Mouse (Mus musculus) megakaryocyte, adult 5-6 weeks (primary cell): Measurements from ENCODE around the gene Steap4. TPM values are rescaled to one million over a fixed set of nuclear protein-coding genes. Genes with fewer than 3 reads are reported as not detected.
"Not testable (repeated sequence)": the region's sequence is repeated elsewhere in the genome, so short reads cannot be mapped to it uniquely, and the experiment has no call there.

Source experiments
- ATAC-seq: 2 replicates; pipeline ENCODE4 v1.8.0; 2016; ENCODE audit warnings: mild to moderate bottlenecking, inconsistent platforms; ENCODE audit not compliant: poor library complexity, severe bottlenecking
- total RNA-seq, 2 experiments: library from RNA; stranded (forward) in 1 of 2; stranded (reverse) in 1 of 2; fragments of 153-499, 151-499 nt in 1 of 2; fragments of 221-1000, 200-1000 nt in 1 of 2; gene quantifications; 2 replicates each; pipeline versions ENCODE4 v1.2.3 to v1.2.4; 2015 to 2017

Steap4 gene
- total RNA-seq (2015) = 0.07 and 0.76 TPM in 2 replicates
- 0.55 and 1.1 TPM in 2 replicates for total RNA-seq (2017)

DNA sequence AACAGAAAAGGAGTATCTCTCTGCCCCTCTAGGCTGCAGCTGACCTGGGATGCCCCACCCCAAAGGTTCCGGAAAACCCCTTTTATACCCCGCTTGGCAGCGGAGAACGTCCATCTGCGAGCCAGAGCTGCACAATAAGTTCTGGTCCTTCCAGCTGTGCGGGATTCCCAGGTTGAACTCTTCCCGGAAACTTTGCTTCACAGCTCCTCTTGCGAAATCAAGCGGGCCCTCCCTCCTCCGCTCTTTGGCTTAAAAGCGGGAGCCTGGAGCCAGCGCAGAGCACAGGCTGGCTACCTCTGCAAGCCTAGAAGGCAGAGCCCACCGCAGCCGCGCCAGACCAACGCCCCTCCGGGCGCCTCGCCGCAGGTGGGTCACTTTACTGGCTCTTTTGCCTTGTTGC is at the start of gene Steap4:
Steap4 (plus strand) TSS at position 282 of the 400 bp plus-strand sequence.
- 0 out of 2 replicates have a peak, but pooled peaks have one; percentile 18 for ATAC-seq

DNA sequence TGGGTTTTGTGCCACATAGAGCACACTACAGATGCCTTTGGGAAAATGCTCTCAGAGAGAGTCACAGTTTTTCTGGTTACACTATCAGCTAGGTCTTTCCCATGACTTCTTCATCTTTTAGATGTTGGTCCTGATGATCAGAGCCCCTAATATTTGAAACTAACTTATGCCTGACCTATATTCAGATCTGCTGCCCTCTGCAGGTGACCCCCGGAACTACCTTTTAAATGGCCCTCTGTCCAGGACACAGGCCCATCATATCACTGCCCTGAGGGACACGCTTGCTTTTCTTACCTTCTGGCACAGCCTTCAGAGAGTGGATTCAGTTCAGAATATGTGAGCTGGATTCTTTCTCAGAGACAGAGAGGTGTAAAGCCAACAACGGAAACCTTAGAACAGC is 48.3 kb upstream of the Steap4 start:
- ATAC-seq = no peak

DNA sequence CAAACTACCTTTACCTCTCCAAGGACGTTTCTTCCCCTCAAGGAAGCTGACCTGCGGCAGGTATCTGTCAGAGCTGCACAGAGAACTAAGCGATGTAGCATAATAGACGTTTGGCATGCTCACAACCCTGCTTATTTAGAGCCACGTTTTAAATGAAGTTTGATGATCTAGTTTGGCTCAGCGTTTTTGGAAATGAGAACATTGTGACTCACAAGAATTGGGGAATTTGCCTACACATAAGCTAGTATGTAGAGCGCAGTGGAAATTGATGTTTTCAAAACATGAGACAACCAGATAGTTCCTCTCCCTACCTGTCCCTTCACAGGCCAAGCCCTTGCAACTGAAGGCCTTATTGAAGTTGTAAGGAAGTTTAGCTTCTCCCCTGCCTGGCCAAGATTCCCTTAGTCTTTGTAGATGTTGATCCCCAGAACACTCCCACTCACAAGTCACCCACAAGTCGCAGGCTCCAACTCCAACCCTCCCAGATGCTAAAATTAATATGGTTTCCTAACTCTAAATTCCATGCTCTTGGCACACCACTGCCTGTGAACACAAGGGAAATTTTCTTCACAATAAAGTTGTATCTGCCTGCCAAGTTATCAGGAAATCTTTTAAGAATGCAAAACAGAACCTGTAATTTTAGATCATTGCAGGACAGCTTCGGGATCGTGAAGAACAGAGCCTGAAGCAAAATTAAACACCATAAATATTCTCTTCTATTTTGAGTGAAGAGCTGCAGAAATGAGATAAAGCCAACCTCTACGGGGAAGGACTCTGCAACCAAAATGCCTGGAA is 42.6 kb upstream of the Steap4 start:
- ATAC-seq = no peak

DNA sequence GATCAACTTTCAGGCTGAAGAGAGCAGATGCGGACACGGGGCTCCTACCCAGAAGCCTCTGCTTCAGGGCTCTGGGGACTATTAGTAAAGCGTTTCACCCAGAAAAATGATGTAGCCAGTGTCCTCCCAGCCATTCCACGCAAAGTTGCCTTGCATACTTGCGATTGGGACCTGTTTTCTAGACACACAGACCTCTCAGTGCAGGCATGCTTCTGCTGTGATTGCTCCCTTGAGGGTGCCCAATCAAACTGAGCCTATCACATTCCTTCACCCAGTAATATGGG is 42.0 kb upstream of the Steap4 start:
- ATAC-seq = no peak

DNA sequence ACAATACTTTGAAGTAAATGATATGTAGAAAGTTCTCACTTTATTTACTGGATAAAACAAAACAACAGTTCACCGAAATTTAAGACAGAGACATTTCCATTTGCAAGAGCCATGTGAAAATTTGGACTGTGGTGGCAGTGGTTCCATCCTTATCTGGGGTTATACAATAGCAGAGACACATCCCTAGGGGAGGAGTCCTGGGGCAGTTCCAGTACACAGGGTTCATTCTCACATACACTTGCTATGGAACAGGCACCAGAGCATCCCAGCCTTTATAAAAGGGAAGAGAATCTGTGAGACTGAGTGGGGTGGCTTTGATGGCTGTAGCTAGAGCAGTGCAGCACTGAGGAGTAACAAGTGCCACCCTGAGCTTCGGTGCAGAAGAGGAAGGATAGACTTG is 40.6 kb upstream of the Steap4 start:
- ATAC-seq = no peak

DNA sequence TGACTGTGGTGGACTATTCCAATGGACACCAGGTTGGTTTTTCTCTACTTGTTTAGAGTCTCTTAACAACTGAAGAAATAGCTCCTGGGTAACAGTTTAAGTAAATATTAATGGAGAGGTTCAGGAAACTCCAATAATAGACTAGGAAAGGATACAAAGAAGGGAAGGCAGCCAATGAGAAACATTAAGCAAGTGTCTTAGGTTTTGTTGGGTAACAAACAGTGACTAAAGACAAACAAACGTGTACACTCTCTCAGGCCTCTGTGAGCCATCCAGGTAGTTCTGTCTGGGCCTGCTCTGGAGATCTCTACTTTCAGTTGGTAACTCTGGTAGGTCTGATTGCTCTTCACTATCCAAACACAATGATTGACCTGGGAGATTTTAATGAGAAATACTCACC is 37.5 kb upstream of the Steap4 start:
- no peak for ATAC-seq

DNA sequence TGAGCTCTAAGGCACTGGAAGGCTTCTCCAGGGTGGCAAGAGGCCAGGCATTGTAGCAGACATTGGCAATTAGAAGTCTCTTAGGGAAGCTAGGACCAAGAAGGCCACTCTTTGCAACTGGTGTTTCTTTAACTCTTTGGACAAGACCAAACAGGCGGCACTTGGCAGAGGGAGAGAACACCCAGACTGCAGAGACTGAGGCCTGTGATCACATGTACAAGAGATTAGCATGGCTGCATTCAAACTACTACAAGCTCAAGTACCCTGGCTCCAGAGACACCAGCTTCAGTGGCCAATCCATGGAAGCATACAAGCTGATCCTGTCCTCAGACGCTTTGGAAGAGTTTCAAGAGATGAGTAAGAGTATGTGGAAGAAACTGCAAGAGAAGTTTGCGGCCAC is 36.6 kb upstream of the Steap4 start:
- ATAC-seq = no peak

DNA sequence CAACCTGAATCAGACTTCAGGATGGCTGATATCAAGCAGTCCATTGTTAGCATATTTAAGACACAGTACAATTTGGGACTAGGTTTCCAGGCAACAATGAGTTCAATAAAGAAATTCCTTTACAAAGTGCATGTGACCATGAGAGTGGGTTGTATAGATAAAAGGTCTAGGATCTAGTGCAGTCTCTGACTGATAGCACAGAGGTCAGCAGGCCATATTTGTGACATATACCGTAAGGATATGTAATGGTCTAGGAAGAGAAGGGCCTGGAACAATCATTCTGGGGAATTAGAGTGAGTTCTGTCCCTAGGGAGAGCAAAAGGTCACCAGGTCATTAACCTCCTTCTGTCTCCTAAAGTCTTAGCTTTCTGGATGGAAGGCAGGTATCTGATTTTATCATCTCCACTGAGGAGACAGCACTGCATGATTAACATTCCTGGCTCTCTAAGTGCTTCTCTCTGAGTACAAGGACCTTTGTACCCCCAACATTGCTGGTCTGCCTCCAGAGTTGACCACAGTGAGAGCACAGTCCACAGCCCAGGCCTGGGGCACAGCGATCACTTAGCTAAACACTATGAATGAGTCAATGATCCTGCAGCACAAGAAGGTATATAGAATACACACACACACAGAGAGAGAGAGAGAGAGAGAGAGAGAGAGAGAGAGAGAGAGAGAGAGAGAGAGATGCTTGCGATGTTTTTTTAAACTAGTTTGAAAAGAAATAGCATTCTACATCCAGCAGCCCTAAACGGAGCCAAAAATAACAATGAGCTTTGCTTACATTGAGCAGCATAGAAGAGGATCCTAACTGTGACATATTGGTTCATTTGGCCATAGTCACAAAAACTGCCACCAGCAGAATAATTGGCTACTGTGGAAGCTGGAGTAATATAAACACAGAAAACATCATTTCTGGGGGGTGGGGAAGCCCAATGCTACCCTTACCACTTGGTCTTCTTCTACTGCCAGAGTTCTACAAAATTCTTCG is 27.7 kb upstream of the Steap4 start:
- no peak for ATAC-seq

DNA sequence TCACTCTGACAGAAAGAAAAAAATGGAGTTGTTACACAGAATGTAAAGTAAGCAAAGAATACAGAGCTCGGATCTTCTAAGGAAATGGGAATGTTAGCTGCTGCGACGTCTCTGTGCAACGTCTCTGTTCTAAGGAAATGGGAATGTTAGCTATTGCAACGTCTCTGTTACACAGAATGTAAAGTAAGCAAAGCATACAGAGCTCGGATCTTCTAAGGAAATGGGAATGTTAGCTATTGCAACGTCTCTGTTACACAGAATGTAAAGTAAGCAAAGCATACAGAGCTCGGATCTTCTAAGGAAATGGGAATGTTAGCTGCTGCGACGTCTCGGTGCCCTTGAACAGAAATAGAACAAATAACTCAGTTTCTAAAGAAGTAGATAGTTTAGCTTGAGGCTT is 26.8 kb upstream of the Steap4 start:
- ATAC-seq = not testable (repeated sequence)

DNA sequence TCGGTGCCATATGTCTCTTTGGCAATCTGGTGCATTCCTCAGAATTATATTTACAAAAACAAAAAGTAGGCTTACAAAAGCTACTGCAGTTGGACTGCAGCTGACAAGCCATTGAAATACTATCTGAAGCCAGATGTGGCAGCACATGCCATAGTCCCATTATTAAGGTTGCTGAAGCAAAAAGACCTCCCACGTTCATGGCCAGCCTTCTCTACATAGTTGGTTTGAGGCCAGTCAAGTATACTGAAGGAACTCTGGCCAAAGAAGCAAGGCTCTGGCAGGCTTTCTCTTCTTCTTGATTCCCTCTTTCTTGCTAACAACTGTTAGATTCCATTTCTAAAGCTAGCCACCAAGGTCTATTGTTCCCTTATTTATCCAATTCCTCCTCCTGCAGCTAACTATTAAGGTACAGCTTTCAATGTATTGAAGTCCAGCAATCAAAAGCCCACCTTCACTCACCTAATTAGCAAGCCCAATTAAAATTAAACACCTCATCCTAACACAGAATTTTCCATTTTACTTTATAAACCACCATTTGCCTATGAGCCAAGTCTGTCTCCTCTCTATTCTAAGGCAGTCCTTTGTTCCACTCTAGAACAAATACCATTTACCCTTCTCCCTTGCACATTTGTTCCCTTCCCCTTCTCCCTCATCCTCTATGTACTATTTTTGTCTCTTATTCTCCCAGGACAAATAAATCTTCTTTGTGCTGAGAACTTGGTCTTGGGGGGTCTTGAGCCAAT is 26.2 kb upstream of the Steap4 start:
- ATAC-seq = no peak

DNA sequence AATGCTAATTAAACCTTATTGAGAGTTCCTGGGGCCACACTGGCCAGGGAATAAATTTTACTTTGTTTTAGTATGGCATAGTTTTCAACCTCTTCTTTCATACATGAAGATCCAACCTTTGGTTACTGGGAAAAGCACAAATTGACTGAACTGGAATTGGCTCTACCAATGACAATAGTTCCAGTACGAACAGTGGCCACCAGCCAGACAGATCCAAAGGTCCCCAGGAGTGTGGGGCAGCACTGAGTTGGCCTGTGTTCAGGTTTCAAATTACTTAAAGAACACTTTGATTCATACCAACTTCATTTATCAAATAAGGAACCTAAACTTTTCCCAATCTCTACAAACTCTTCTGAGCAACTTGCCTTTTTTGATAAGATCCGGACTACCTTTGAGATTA is 5.4 kb upstream of the Steap4 start:
- no peak for ATAC-seq

DNA sequence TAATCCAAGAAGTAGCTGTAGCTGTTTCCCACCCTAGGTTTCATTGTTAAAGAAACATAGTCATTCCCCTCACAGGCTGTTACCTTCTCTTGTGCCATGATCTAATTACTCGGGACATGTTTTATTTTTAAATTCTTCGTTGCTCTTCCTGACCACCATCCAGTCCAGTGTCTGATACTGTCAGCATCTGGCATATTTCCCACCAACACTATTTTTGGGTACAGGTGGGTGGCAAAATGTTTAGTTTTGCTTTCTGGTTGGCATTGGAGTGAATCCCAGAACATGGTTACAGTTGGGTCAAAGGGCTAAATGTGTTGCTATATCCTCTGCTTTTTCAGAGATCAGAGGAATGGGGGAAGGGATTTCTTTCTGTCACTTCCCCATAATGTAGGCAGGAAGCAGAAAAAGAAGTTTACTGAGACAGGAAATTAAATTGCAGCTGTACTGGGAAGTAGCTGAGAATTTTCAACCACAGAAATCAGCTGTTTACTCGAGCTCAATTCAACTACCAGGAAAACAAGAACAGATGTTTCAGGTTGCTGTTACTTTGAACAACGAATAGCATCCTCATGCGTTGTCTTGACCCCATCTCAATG is 4.8 kb upstream of the Steap4 start:
- peak; percentile 45 for ATAC-seq

DNA sequence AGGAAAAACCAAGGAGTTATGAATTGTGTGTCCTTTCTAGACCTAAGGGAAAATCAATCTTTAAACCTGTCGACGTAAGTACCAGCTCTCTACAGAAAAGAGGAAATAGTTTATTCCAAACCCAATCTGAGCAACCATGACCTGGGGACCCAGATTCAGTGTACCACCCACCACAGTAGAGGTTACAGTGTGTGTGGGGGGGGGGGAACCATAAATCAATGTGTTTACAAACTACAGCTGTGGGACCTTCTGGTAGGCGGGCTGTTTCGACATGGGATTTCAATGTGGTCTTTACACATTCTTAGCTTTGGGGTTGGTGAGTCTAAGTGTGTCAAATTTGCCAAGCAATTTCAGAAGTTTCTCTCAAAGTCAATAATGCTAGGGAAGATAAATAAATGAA is 2.2 kb upstream of the Steap4 start:
- ATAC-seq = no peak

DNA sequence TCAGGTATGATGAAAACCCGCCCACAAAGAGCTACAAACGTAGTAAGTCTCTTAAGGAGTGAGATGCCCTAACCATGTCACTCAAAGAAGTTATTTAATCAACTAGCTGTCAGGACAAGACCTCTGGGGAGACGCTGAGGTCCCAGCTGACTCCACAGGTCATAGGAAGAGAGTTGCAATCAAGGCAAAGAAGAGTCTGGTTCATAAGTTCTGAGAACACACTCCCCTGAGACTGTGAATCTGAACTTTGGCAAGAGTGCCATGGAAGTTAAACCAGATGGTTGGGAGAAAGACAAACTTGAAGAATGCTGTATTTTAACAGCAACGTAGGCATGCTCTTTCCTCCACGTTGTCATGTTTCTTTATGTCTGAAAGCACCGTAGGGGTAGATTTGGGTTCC is 971 bp upstream of the Steap4 start:
- ATAC-seq = no peak

DNA sequence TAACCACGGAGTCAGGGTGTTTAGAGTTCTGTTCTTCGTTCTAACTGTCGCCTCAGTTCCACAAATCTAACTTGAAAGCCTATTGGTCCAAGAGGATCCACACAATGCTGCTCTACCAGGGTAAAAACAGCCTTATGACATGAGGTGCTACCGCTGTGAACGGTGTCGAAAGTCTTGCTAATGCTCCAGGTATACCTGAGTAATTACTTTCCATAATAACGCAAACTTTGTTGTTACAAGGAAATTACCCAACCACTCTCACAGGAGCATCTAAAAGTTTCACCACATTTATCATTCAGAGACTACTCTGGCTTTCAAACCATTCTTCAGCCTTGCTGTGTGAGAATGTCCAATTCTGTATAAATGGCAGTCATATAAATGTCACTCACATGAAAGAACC is 856 bp downstream of the Steap4 start:
- no peak for ATAC-seq

DNA sequence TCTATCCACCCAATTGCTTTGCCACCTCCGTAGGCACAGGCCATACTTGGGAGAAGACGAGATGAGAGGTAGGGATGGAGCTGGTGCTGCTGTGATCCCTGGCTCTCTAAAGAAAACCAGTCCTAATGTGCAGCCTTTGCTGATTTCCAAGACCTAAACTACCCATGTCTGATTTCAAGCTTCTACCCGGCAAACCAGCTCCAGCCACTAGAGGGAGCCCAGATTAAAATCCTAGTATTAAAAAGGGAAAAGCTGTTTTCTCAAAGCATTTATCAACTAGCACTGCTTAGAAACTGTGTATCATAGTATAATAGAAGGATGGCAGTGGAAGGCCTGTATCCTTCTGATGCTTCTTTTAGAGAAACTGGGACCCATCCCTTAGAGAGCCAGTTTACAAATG is 5.0 kb downstream of the Steap4 start:
- ATAC-seq = peak; percentile 64

DNA sequence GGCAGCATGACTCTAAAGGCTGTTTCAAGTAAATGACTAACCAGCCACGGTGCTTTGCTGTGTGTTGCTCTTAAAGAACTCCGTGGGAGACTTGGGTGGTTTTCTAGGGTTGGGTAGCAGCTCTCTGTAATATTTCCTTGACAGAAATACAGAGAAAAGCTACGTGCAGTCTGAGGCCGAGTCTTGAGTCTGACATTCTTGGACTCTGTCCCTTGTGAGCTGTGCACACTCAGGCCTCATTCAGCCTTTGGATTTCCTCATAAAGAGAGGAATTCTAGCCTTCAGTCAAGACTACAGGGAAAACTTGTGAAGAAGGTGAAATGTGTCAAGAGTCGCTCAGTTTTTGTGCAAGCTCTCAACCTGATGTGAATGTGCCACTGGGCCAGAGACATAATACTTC is 7.9 kb downstream of the Steap4 start:
- no peak for ATAC-seq

DNA sequence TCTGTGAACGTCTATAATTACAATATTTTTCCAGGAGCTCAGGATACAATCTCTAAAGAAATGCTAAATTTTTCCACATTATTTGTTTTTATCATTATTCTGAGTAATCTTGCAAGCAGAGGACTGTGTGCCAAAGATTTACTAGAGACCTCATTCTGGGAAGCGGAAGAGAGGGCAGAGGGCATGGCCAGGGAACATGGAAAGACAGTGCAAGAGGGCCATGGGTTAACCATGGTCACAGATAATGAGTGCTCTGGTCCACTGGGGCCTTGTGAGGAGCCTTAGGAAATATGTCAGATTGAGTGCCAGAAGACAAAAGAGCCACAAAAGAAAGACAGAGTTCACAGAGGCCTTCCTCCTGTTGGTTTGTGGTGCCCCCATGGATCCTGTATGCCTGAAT is 12.0 kb downstream of the Steap4 start:
- no peak for ATAC-seq

DNA sequence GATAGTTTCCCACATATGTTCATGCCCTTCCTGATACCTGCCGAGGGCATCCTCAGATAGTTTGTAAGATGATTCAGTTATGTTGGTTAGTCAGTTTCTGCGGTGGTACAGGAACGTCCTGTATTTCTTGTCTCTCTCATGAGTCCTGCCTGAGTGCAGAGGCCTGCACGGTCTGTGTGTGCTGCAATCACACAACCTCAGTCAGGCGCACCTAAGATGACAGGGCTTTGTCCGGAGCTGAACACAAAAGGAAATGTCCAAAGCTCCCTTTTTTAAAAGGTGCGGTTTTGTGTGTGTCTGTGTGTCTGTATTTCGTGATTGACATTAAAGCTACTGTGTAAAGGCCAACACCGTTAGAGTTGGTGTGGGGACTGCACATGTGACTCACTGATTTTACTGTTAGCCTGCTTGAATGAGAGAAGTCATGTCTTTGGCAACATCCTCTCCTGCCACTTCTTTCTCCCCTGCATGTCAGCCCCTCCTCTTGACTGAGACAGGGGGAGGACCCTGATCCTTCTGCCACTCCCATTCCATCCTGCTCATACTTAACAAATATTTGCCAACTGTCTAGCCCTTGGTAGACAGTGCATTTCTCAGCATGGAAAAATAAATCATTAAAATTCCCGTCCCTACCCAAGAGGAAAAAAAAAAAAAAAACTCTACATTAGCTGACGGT is 14.4 kb downstream of the Steap4 start:
- ATAC-seq = peak; percentile 78

DNA sequence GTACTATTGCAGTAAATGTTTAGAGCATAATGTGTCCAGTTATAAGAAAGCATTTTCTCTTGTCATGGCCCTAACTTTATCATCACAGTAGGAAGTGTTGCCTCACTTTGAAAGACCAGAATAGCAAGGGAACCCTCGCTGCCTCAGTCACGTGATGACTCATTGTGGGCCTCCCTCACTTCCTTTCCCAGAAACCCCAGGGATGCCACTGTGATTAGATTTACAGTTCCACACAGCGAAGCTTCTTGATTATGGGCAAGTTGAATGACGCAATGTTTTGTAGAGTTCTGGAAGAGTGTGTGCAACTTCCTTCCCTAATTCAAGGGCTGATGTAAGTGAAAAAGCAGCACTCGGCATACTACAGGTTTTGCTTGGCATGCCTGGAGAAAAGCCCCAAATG is 20.3 kb downstream of the Steap4 start:
- peak; percentile 95 for ATAC-seq
